Mouse (Mus musculus) gonadal fat pad, adult 2 months (tissue): ENCODE results near the gene Nectin2. TPM values are rescaled to one million over a fixed set of nuclear protein-coding genes. Genes with fewer than 3 reads are reported as not detected.

ENCODE experiments used
- DNase-seq: peaks from one replicate; pipeline ENCODE4 v3.0.0-alpha.2; 2012; ENCODE audit warnings: low read depth
- polyA plus RNA-seq: library from polyadenylated mRNA; depleted of rRNA; stranded (reverse); fragments of >200 nt; gene quantifications from 2 replicates; pipeline ENCODE4 v1.2.3, GENCODE M21; 2012

The Nectin2 gene
- polyA plus RNA-seq, 1 experiment: 47.6 TPM

- no peak for DNase-seq
Measured at GRCm38 (mm10) chr7:19712414-19712813, 37.9 kb downstream of the Nectin2 start.

- no peak for DNase-seq
Measured at GRCm38 (mm10) chr7:19710650-19711049, 39.6 kb downstream of the Nectin2 start.

DNA sequence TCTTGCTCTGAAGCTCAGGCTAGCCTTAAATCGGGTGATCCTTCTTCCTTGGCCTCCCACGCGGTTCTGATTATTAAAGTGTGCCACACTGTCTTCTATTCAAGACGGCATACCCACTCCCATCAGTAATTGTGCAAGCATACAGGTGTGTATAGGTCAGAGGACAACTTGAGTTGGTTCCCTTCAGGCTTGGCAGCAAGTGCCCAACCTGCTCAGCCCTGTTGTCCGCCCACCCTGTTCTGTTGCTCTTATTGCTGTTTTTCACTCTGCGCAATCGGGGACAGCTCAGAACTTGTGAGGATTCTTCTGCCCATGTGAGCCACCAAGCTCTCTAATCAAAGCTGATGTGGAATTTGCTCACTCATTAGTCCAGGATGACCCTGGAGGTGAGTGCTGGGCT, 45.0 kb downstream of the Nectin2 start:
- no peak for DNase-seq

DNA sequence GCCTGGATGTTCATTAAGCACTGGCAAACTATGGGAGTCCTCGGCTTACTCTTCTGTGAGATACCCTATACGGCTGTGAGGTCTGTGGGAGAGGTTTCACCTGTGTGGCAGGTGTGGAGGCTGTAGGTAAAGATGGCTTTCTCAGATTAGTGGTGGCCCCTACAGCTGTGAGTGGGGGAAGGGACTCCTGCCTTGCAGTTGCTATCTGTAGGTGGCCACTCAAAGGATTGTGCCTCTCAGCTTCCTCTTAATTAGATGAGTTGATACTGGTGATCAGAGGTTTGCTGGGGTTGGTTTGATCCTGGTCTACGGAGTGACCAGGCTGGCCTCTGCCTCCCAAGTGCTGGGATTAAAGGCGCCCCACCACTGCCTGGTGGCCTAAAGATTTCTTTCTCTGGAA, 45.8 kb downstream of the Nectin2 start:
- DNase-seq: no peak

DNA sequence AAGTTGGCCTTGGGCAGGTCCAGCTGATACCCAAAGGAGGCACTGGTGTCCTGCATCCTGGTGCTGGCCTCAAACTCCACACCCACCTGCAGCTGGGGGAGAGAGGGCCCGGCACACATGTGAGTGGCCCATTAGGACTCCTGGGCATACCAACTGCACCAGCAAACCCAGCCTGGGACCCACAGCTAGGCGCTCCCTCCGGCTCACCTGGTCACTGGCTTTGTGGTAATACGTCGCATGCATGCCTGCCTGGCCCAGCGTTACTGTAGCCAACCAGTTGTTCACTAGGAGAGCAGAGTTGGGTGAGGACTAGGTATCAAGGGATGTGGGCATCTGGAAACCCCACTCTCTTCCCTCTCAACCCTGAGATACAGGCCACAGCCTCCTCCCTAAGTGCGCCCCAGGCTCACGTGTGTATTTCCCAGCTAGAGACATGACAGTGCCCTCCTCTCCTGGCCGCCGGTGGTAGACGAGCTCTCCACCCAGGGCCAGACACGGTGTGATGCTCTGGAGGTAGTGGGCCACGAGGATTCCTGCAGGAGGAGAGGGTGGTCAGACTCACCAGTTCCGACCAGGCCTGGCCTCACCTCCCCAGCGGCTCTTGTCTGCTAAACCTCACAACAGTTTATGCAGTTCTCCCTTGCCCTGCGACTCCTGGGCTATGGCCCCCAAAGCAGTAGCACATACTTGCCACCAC, 47.3 kb downstream of the Nectin2 start:
- no peak for DNase-seq

DNA sequence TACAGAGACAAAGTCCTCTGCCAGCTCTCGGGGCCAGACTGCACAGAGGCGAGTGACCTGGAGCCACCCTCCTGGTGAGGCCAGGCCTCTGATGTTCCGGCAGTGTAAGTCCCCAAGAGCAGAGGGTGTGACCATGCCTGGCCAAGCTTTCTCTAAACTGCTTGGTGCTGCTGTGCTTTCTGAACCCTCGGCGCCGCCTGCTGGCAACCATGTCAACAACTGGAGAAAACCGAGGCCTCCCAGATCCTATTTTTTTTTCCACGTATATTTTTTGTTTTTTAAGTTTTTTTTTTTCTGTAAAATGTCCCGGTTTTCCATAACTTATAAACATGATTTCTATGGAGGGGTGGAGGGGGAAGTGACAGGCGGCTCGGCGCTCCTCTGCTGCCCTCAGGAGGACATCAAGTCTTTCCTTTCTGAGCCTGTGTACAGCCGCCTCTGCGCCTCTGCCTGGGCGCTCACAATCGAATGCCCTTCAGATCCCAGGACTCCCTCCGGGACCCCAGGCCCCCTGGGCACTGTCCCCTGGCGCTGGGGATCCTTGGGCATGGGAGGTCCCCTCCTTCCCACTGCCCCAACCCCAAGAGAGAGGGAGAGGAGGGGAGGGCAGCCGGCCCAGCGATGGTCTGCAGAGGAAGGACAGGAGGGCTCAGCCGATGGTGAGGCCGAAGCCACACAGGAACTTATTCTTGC, 49.1 kb downstream of the Nectin2 start:
- no peak for DNase-seq

- no peak for DNase-seq
Measured at GRCm38 (mm10) chr7:19700299-19701068, 49.8 kb downstream of the Nectin2 start.

- no peak for DNase-seq
Measured at GRCm38 (mm10) chr7:19699827-19700148, 50.5 kb downstream of the Nectin2 start.

GRCm38 (mm10) chr7:19698907-19699826, 51.1 kb downstream of the Nectin2 start, which contains the start of gene Apoe:
Apoe (minus strand) TSS chr7:19699188.
- DNase-seq: no peak

DNA sequence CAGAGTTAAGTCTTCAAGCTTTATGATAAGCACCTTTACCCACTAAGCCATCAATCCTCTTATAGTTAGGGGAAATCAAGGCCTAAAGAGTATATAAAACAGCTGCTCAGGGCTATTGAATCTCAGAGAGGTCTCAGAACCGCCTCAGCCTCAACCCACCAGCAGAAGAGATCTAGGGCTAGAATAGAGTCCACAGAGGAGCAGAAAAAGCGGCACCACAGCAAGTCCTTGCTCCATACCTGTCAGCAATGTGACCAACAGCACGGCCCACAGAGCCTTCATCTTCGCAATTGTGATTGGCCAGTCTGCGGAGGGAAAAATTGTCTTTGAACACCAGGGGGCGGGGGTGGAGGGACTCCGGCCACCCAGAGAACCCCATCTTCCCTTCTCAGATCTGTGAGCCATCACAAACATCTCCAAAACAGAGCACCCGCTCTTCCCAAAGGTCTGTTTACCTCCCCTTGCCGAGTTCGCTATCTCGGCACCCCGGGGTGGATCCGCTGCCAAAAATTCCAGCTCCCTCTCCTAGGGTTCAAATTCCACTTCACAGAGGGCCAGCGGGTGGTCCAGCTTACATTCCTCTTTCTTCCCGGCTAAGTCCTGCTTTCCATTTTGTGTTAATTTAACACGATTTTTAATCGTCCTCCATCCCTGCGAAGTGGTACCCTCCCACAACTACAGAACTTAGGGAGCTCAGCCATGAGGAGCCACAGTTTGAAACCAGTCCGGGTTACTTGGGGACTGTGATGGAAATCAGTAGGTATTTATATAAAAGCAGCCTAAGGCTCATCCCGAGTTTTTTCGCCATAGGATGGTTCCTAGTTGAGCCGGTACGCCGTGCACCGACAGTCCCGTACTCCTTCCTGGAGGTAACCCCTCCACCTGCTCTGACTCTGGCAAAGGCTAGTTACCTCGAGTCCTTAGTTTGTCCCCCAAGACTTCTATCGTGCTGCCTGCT, 52.1 kb downstream of the Nectin2 start:
- no peak for DNase-seq

DNA sequence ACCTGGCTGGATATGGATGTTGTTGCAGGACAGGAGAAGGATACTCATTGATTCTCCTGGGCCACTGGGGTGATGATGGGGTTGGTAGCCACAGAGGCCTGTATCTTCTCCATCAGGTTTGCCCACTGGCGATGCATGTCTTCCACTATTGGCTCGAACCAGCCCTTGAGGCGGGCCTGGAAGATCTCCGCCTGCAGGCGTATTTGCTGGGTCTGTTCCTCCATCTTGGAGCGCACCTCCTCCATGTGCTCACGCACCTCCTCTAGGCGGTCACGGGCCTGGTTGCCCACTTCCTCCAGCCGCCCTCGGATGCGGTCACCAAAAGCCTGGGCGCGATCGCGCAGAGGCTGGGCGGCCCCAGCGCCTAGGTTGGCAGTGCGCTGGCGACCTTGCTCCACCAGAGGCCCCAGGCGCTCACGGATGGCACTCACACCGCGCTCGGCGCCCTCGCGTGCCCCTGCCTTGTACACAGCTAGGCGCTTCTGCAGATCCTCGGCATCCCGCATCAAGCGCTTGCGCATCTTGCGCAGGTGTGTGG, 53.9 kb downstream of the Nectin2 start:
- DNase-seq: no peak

GRCm38 (mm10) chr7:19695881-19696280, 54.4 kb downstream of the Nectin2 start:
- no peak for DNase-seq

GRCm38 (mm10) chr7:19695213-19695594, 55.1 kb downstream of the Nectin2 start:
- no peak for DNase-seq

DNA sequence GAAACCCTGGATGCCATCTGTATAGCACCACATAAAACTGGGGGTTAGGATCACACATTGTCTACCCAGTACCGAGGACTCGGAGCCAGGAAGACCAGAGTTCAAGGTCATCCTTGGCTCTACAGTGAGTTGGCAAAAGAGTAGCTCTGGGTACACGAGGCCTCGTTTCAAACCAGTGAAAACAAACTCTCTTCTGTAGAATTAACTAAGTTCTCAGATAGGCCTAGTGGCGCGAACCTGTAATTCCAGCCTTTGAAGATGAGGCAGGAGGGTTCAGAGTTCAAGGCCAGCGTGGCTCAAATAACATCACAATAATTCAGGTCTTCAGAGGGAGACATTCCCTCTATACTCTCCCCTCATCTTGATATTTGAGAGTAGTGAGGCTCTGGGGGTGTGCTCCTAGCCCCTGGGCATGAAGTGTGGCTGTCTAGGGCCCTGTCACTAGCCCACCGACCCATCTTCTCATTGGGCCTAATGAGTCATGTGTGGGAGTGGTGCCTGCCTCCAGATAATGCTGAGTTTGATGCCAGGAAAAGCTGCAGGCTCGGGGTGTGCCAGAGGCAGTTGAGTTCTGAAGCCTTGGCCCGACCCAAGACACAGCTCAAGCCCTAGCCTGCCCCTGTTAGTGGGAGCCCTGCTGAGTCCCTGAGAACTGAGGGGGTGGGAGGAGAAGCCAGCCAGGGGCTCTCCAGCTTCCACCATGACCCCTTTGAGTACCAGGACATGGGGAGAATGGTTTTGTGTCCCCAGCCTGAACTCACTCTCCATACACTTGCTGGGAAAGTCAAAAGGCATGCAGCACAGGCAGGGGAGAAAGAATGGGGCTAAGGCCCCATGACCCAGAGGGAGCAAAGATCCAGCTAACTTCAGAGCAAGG, 55.7 kb downstream of the Nectin2 start:
- DNase-seq: no peak

GRCm38 (mm10) chr7:19693421-19693820, 56.9 kb downstream of the Nectin2 start:
- no peak for DNase-seq

DNA sequence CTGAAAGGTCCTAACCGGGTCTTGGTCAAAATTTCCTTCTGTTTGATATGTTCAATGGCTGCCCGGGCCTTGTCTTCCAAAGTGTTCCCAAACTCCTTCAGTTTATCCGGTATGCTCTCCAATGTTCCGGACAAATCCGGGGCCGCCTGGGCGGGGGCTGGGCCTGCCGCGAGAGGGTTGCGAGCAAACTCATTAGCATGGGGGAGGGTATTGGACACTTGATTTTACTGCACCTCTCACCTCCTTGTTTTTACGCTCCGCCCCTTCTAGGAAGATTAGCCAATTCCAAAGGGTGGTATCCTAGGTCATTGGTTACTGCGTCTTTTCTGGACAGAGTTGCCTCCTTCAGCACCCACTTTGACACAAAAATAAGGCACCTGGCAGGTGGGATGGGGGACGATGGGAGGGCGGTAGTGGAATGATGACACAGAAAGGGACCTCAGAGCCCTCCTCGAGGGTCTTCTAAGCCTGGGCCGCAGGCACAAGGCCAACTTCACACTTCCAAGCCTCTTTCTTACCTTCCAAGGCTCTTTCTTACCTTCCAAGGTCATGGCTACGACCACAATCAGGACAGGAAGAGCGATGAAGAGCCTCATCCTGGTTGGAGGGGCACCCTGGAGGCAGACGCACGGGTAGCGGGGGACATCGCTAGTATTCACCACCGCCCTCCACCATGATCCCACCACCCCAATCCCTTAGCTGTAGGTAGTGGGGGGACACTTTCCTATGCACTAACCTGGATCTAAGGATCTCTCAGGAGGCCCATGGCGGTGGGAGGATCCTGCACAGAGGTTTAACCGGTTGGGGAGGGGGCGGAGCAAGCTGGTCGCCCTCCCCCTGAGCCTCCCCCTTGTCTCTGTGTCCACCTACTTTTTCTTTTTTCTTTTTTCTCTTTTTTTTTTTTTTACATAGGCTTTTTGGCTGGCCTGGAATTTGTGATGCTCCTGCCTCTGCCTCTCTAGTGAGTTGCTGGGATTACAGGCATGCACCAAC, 58.1 kb downstream of the Nectin2 start, which contains the start of gene Apoc1:
Gene Apoc1, minus strand, starts transcription at position 788 of the 993 bp plus-strand sequence.
- DNase-seq: no peak

GRCm38 (mm10) chr7:19691434-19691833, 58.8 kb downstream of the Nectin2 start:
- no peak for DNase-seq

- no peak for DNase-seq
Measured at GRCm38 (mm10) chr7:19690845-19691244, 59.4 kb downstream of the Nectin2 start.
